8 mouse cellular contexts compared by ENCODE assay signal in the genomic region with DNA sequence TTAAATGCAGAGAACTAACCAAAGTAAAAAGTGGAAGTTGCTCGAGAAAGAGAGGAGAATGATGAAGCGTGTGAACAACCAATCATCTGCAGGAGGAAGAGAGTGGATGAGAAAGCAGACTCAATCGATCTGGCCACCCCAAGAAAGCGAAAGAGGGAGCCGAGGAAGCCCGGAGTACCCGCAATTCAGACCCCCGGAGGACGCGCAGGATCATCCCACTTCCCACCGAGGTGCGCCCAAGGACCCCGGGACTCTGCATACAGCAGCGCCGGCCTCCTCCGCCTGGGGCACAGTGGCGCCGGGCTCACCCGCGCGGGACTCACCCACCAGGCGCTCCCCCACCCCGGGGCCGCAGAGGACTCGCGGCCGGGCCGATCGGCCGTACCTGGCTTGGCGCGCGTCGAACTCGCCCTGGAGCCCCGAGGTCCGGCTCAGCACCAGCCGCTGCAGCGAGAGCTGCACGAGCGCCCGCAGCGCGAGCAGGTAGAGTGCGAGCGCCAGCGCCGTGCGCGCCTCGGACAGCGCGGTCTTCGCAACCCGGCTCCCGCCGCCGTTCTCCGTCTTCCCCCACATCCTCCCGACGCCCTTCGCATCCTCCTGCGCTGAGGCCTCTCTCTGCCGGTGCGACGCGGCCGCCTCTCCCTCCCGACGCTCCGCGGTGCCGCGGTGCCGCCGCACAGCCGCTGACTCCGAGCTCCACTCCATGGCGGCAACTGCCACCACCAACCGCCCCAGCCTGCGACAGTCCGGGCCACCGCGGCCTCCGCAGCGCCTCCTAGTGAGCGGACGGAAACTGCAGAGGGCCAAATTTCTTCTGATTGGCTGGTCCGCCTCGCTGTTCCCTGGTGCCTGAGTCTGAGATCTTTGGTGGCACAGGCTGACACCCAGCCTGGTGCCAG. TPM values are rescaled to one million over a fixed set of nuclear protein-coding genes. Genes with fewer than 3 reads are reported as not detected.
DNase-seq lines count a peak whose midpoint lies in the region; ATAC-seq lines count a peak whose summit lies in the region.

Ermp1 (minus strand) TSS at position 765 of the 899 bp plus-strand sequence.

- peak within 1 kb of the TSS; percentile 97 for H3K4me3 ChIP-seq in brown adipose tissue, adult 24 weeks (ENCODE audit: insufficient read depth, low read depth, low read length)
- peak within 1 kb of the TSS; percentile 73 to 75 for H3K4me3 ChIP-seq in heart, embryonic 14.5 days (ENCODE audit: control insufficient read depth in 1 of 2, insufficient read depth in 1 of 2, low read depth in 1 of 2, low read length in 2 of 2)
- peak within 1 kb of the TSS; percentile 96 for H3K4me3 ChIP-seq in liver, embryonic 13.5 days (replicated peaks)
- peak within 1 kb of the TSS; percentile 63 for H3K4me3 ChIP-seq in stomach, embryonic 16.5 days (replicated peaks; ENCODE audit: low read length)

- ATAC-seq in heart, embryonic 14.5 days (ENCODE audit: insufficient number of reproducible peaks, insufficient read depth, low FRiP score, low read depth): peak; percentile 89
- peak; percentile 88 for ATAC-seq in liver, embryonic 13.5 days (ENCODE audit: low read depth)
- peak; percentile 92 for ATAC-seq in stomach, embryonic 16.5 days (ENCODE audit: insufficient read depth, low FRiP score)

- peak; percentile 96 for DNase-seq in CD4-positive, CD25-positive, alpha-beta regulatory T cell, adult 2 months (ENCODE audit: low read depth, low spot score)
- DNase-seq in fibroblast of lung, adult 2 months (ENCODE audit: low read depth): peak; percentile 54
- DNase-seq in kidney, postnatal 14 days: peak; percentile 96
- peak; percentile 93 for DNase-seq in liver, embryonic 13.5 days
- DNase-seq in neural tube, embryonic 10.5 days (ENCODE audit: extremely low spot score, low spot score): peak; percentile 97

- H3K4me1 ChIP-seq in brown adipose tissue, adult 24 weeks (ENCODE audit: control insufficient read depth, insufficient read depth, insufficient read length, low read length): no peaks in the 10 kb centered on the region
- H3K4me1 ChIP-seq in heart, embryonic 14.5 days (ENCODE audit: control insufficient read depth in 2 of 2, insufficient read depth in 2 of 2, low read length in 2 of 2): no peaks in the 10 kb centered on the region
- H3K4me1 ChIP-seq in liver, embryonic 13.5 days (replicated peaks): peaks cover 44% of the 10 kb centered on the region
- peaks cover 2% of the 10 kb centered on the region; the same call in 1 of the 2 replicates for H3K4me1 ChIP-seq in stomach, embryonic 16.5 days (ENCODE audit: control insufficient read depth, insufficient read depth, low read length)

- peak within 1 kb of the TSS; percentile 79 for H3K27ac ChIP-seq in brown adipose tissue, adult 24 weeks (replicated peaks; ENCODE audit: low read depth, low read length)
- H3K27ac ChIP-seq in heart, embryonic 14.5 days (replicated peaks in 1 of 2; ENCODE audit: control insufficient read depth in 1 of 2, insufficient read depth in 1 of 2, low read depth in 2 of 2, low read length in 2 of 2): peak within 1 kb of the TSS; percentile 37 to 69
- H3K27ac ChIP-seq in liver, embryonic 13.5 days: peak within 1 kb of the TSS; percentile 80
- peak within 1 kb of the TSS; percentile 89 for H3K27ac ChIP-seq in stomach, embryonic 16.5 days (ENCODE audit: low read length)

- H3K27me3 ChIP-seq in heart, embryonic 14.5 days (ENCODE audit: control insufficient read depth, insufficient read depth, low read length): no peaks in the 10 kb centered on the region; the same call in 1 of the 2 replicates
- H3K27me3 ChIP-seq in liver, embryonic 13.5 days: no peaks in the 10 kb centered on the region
- no peaks in the 10 kb centered on the region for H3K27me3 ChIP-seq in stomach, embryonic 16.5 days (ENCODE audit: control insufficient read depth, insufficient read depth, low read length)

- no peaks in the 10 kb centered on the region; the same call in 1 of the 2 replicates for H3K36me3 ChIP-seq in heart, embryonic 14.5 days (ENCODE audit: control insufficient read depth, insufficient read depth, low read length)
- peaks cover 23% of the 10 kb centered on the region for H3K36me3 ChIP-seq in liver, embryonic 13.5 days
- peaks cover 5% of the 10 kb centered on the region; the same call in 1 of the 2 replicates for H3K36me3 ChIP-seq in stomach, embryonic 16.5 days (ENCODE audit: control insufficient read depth, insufficient read depth, low read length)

- whole genome bisulfite sequencing in heart, embryonic 14.5 days: under 1% methylated on average over 73 of the region's 90 CpGs
- WGBS in liver, embryonic 13.5 days (ENCODE audit: insufficient replicate concordance): under 1% methylated on average over 90 of the region's 90 CpGs
- WGBS in stomach, embryonic 16.5 days: under 1% methylated on average over 85 of the region's 90 CpGs

- peak within 1 kb of the TSS; percentile 82 for H3K9ac ChIP-seq in heart, embryonic 14.5 days (ENCODE audit: low read length)
- peak within 1 kb of the TSS; percentile 94 for H3K9ac ChIP-seq in liver, embryonic 13.5 days
- peak within 1 kb of the TSS; percentile 76 for H3K9ac ChIP-seq in stomach, embryonic 16.5 days (ENCODE audit: low read length)

- peak within 1 kb of the TSS; percentile 68 for H3K4me2 ChIP-seq in heart, embryonic 14.5 days (ENCODE audit: low read length)
- peak within 1 kb of the TSS; percentile 77 for H3K4me2 ChIP-seq in liver, embryonic 13.5 days
- peak within 1 kb of the TSS; percentile 59 for H3K4me2 ChIP-seq in stomach, embryonic 16.5 days (ENCODE audit: low read depth, low read length)

- H3K9me3 ChIP-seq in heart, embryonic 14.5 days (ENCODE audit: control insufficient read depth, low read length): no peaks in the 10 kb centered on the region
- H3K9me3 ChIP-seq in liver, embryonic 13.5 days (replicated peaks): no peaks in the 10 kb centered on the region
- H3K9me3 ChIP-seq in stomach, embryonic 16.5 days (replicated peaks; ENCODE audit: control insufficient read depth, low read length): no peaks in the 10 kb centered on the region

RNA-seq across cellular contexts. Expression of gene Ermp1, which starts in this region (rescaled TPM):
- 38.6 and 40.5 TPM in 2 replicates for polyA plus RNA-seq in brown adipose tissue, adult 24 weeks (2012; ENCODE audit: insufficient read depth, insufficient read length, missing spikeins)
- polyA plus RNA-seq in heart, embryonic 14.5 days (2014; fragmentation: Nextera tagmentation; extraction: Ambion mirVana): 7.1 and 7.4 TPM in 2 replicates
- 9.0 and 10.9 TPM in 2 replicates for polyA plus RNA-seq in liver, embryonic 13.5 days (2015; fragmentation: Nextera tagmentation; extraction: Ambion mirVana)
- 17.2 and 17.9 TPM in 2 replicates for polyA plus RNA-seq in stomach, embryonic 16.5 days (2015; fragmentation: Nextera tagmentation; extraction: Ambion mirVana)

Comparison
In these comparisons a context has a peak if more than half of its experiments do, and no peak if none do; other contexts are left out.
1. Peak in every context shown above with its lines: DNase-seq, ATAC-seq, H3K4me3 ChIP-seq and H3K27ac ChIP-seq.